Mouse (Mus musculus): ENCODE measurements at regions not wholly inside any gene's neighbourhood (a gene's known extent, or its start where the extent isn't known, plus 50 kb on each side); places are given as distances from the start of the nearest gene placed in this dataset.

DNA sequence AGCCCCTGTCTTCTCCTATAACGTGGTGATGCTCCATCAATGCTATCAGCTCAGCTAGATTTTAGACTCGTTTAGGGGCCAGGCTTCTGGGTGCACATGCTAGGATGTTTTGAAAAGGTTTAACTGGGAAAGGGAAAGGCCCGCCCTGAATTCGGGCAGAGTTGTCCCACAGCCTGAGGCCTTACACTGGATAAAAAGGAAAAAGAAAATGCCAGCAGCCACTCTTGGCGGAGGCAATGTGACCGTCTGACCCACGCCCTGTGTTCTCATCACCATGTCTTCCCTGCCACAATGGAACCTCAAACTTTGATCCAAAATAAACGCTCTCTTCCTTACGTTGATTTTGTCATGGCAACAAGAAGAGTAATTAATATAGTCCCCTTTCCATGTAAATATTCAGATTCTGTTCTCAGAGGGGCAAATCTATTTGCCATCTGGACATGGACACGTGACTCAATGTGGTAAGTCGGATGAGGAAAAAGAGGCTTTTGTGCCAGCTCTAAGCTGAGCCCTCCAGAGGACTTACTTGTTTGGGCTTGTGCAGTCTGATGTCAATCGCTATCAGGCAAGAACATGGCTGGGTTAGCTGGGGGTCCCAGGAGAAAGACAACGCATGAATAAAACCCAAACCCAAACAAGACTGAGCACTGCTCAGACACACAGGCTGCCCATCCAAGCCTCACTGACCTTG is 253.4 kb upstream of the Hnrnpa3 start:
- TF ChIP-seq POLR2A (IDR thresholded peaks at IDR 0.05; ENCODE audit: borderline replicate concordance, extremely low read depth, low read depth, low read length) (no peak), CTCF (IDR thresholded peaks at IDR 0.05; ENCODE audit: insufficient read depth, low read length) (no peak)
